Mouse (Mus musculus) forebrain, embryonic 10.5 days (tissue): Measurements from ENCODE around the gene Zwint. TPM values are rescaled to one million over a fixed set of nuclear protein-coding genes. Genes with fewer than 3 reads are reported as not detected.

ENCODE experiments used
- DNase-seq: peaks from one replicate; pipeline ENCODE4 v3.0.0-alpha.2; 2017; ENCODE audit warnings: low spot score; ENCODE audit errors: extremely low spot score
- H3K27ac ChIP-seq: fragments of 300-500 bp; sonication (generic); 2 replicates; pipeline ENCODE4 v1.5.1; 2016; ENCODE audit warnings: mild to moderate bottlenecking
- H3K27me3 ChIP-seq: fragments of 300-500 bp; sonication (generic); 2 replicates; pipeline ENCODE4 v1.6.1; 2016; ENCODE audit warnings: mild to moderate bottlenecking; ENCODE audit not compliant: poor library complexity, severe bottlenecking
- H3K36me3 ChIP-seq: fragments of 300-500 bp; sonication (generic); replicated peaks from 2 replicates; pipeline ENCODE4 v1.6.1; 2016; ENCODE audit warnings: mild to moderate bottlenecking, moderate library complexity
- H3K4me1 ChIP-seq: fragments of 300-500 bp; sonication (generic); 2 replicates; pipeline ENCODE4 v1.6.1; 2016
- H3K4me3 ChIP-seq: fragments of 300-500 bp; sonication (generic); 2 replicates; pipeline ENCODE4 v1.5.1; 2016; ENCODE audit warnings: mild to moderate bottlenecking, moderate library complexity
- H3K9me3 ChIP-seq: fragments of 300-500 bp; sonication (generic); 2 replicates; pipeline ENCODE4 v1.6.1; 2016; ENCODE audit warnings: mild to moderate bottlenecking, moderate library complexity
- WGBS: fragments of 180-500 bp; shearing (Covaris S2); methylation state at CpG from one replicate; pipeline ENCODE4 v1.1.7; 2016; 5-methylcytosine and 5-hydroxymethylcytosine counted together
- polyA plus RNA-seq: library from polyadenylated mRNA; unstranded; fragments of >200 nt; fragmentation: Nextera tagmentation; extraction: Ambion mirVana; gene quantifications from 2 replicates; pipeline ENCODE4 v1.2.1, GENCODE M21; 2016

Zwint gene
- 383 and 394 TPM in 2 replicates for polyA plus RNA-seq

- DNase-seq, result peak; percentile 93
- H3K27me3 ChIP-seq, result no peaks in the 10 kb centered on the region
- no peaks in the 10 kb centered on the region for H3K9me3 ChIP-seq
- 2% methylated on average over 36 of the region's 36 CpGs for WGBS
- peaks cover 36% of the 10 kb centered on the region for H3K36me3 ChIP-seq
- H3K4me1 ChIP-seq, result peaks cover 24% of the 10 kb centered on the region
- H3K27ac ChIP-seq, result peak within 1 kb of the TSS; percentile 92
- peak within 1 kb of the TSS; percentile 78 for H3K4me3 ChIP-seq
Measured at GRCm38 (mm10) chr10:72654270-72655016, at the start of gene Zwint. Gene Zwint (plus strand): TSS chr10:72654845.

DNA sequence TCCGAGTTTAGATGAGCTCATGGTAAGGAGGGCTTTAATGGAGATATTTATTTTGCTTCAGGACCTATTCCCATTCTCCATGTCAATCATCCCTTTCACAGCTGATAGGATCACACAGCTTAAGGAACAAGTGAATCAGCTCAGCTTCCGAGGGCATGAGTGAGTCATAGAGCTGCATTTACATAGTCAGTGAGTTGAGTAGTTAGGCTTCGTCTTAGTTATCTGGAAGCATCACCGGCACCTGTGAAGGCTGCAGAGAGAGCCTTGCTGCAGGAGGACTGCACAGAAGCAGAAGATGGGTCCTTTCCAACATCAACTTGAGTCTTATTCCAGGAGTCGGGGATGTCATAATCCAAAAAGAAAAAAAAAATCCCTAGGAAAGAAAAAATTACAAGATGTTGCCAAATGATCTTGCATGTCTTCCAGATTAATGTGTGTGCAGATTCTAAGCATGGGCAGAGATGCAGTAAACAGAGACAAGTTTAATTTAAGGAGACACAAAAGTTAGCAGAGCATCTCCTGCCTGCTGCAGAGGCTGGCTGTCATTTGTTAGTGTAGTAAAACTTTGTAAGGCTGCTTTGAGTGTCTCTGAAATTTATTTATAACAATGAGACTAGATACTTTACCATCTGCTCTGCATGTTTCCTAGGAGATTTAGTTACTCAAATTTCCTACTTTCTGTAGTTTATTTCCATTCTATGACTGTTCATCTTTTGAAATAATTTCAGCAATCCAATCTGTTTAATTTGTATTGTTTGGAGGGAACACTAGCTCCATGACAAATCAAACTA, 41.3 kb upstream of the Zwint start:
- Histone ChIP-seq H3K27me3 (no peaks in the 10 kb centered on the region), H3K4me3 (no peak overlapping the region), H3K36me3 (no peaks in the 10 kb centered on the region), H3K27ac (no peak overlapping the region), H3K9me3 (no peaks in the 10 kb centered on the region), H3K4me1 (no peaks in the 10 kb centered on the region)
- no peak for DNase-seq
- 90% methylated on average over 5 of the region's 5 CpGs for WGBS

GRCm38 (mm10) chr10:72616153-72616552, 38.5 kb upstream of the Zwint start:
- no peaks in the 10 kb centered on the region for H3K9me3 ChIP-seq
- H3K36me3 ChIP-seq, result no peaks in the 10 kb centered on the region
- H3K4me1 ChIP-seq, result no peaks in the 10 kb centered on the region
- no peaks in the 10 kb centered on the region for H3K27me3 ChIP-seq
- no peak for DNase-seq
- no peak overlapping the region for H3K4me3 ChIP-seq
- no peak overlapping the region for H3K27ac ChIP-seq
- WGBS, result 75% methylated on average over 2 of the region's 2 CpGs

DNA sequence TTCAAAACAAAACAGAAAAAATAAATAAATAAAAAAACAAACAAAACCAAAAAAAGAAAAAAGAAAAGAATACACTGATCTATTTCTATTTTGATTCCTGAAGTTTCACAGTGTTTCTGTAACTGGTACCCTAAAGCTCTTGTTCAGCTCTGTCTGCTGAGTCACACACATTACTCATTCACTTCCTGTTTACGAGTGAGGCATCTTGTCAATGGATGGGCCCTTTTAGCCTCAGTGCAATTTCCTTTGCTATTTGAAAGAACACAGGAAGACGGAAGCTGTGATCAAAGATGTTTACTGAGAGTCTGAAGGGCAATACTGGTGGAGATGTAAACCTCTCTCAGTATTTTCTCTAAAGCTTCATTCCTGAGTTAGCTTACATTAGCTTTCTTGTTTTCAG, 34.1 kb upstream of the Zwint start:
- H3K36me3 ChIP-seq, result no peaks in the 10 kb centered on the region
- H3K4me3 ChIP-seq, result no peak overlapping the region
- no peaks in the 10 kb centered on the region for H3K9me3 ChIP-seq
- no peak overlapping the region for H3K27ac ChIP-seq
- WGBS, result 78% methylated on average over 2 of the region's 2 CpGs
- no peak for DNase-seq
- H3K27me3 ChIP-seq, result no peaks in the 10 kb centered on the region
- no peaks in the 10 kb centered on the region for H3K4me1 ChIP-seq

DNA sequence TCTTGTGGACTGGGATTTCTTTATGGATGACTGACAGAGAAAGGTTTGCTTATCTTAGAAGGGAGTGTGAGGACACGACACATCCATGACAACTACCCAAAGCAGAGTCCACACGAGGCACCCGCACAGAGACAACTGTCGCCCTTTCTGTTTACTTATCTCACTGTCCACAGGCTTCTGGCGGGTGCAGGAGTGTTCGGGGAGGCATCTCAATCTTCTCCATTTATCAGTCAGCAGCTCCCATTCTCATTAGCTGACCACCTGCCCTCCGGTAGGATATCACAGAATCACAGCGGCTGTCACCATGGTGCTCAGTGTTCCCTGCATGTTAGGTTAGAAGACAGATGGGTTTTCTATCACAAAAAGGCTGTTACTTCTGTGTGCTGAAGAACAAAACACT, 31.1 kb upstream of the Zwint start:
- H3K4me1 ChIP-seq, result no peaks in the 10 kb centered on the region
- no peak overlapping the region for H3K4me3 ChIP-seq
- H3K27ac ChIP-seq, result no peak overlapping the region
- 86% methylated on average over 8 of the region's 8 CpGs for WGBS
- H3K9me3 ChIP-seq, result no peaks in the 10 kb centered on the region
- no peaks in the 10 kb centered on the region for H3K36me3 ChIP-seq
- DNase-seq, result no peak
- no peaks in the 10 kb centered on the region for H3K27me3 ChIP-seq

DNA sequence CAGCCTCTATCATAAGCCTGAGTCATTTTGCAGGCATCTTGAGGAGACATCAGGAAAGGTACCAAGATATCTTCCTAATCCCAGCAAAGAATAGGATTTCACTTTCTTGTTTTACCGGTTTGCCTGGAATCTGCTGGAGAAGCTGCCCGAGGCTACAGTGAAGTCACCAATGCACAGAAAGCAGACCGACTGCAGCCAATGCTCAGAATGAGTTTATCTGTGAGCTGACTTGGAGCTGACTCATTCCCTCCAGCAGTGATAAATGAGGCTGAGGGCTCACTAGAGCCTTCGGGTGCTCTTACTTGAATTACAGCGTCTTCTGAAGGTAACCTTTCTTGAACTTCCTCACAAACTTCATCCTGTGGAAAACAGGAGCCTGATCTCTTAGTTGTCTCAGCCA, 20.5 kb upstream of the Zwint start:
- WGBS, result 71% methylated on average over 5 of the region's 5 CpGs
- no peak for DNase-seq
- Histone ChIP-seq H3K27ac (no peak overlapping the region), H3K36me3 (no peaks in the 10 kb centered on the region), H3K4me1 (no peaks in the 10 kb centered on the region), H3K9me3 (no peaks in the 10 kb centered on the region), H3K27me3 (no peaks in the 10 kb centered on the region), H3K4me3 (no peak overlapping the region)

DNA sequence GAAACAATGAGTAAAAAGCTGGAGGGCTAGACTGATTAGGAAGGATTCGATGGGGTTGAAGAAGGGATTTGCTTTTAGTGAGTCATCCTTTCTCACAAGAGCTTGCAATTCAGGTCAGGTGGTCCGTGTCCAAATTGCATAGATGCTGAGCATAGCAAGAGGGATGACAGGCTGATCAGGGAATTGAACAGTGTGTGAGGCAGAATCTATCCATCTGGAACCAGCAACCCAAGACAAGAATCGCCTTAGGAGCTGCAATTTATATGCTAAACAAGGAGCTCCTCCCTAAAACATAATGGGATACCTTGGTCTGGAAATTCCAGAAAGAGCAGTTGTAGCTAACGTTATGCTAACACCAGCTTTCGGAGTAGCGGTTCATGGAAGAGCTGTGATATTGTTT, 3.8 kb upstream of the Zwint start:
- DNase-seq, result no peak
- H3K27ac ChIP-seq, result no peak overlapping the region
- WGBS, result 52% methylated on average over 6 of the region's 6 CpGs
- H3K27me3 ChIP-seq, result no peaks in the 10 kb centered on the region
- peaks cover 15% of the 10 kb centered on the region for H3K4me1 ChIP-seq
- H3K36me3 ChIP-seq, result no peaks in the 10 kb centered on the region
- no peaks in the 10 kb centered on the region for H3K9me3 ChIP-seq
- no peak overlapping the region for H3K4me3 ChIP-seq

DNA sequence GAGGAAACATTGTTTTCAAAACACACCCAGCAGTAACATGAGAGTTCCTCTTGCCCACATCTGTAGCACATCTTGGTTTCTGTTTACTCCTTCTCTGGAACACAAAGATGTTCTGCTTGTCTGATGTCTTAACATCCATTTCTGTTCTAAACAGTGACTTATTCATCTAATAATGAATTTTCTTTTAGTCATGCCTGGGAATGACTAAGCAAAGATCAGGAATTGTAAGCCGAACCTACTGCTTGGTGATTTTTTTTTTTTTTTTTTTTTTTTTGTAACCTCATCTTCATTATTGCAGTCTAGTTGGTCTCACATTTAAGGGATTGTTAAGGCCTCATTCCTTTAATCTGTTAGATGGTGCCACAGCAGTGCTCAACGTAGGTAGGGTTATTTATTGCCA, 848 bp upstream of the Zwint start:
- Histone ChIP-seq H3K36me3 (peaks cover 29% of the 10 kb centered on the region), H3K4me3 (peak overlapping the region; percentile 78), H3K9me3 (no peaks in the 10 kb centered on the region), H3K4me1 (peaks cover 24% of the 10 kb centered on the region), H3K27ac (peak overlapping the region; percentile 92), H3K27me3 (no peaks in the 10 kb centered on the region)
- WGBS, result 72% methylated on average over 2 of the region's 2 CpGs
- no peak for DNase-seq

GRCm38 (mm10) chr10:72655017-72655509, 418 bp downstream of the Zwint start:
- Histone ChIP-seq H3K27me3 (no peaks in the 10 kb centered on the region), H3K4me1 (peaks cover 24% of the 10 kb centered on the region), H3K9me3 (no peaks in the 10 kb centered on the region), H3K36me3 (peaks cover 42% of the 10 kb centered on the region), H3K27ac (peak overlapping the region; percentile 92), H3K4me3 (peak overlapping the region; percentile 78)
- DNase-seq, result peak; percentile 63
- WGBS, result 3% methylated on average over 15 of the region's 15 CpGs

DNA sequence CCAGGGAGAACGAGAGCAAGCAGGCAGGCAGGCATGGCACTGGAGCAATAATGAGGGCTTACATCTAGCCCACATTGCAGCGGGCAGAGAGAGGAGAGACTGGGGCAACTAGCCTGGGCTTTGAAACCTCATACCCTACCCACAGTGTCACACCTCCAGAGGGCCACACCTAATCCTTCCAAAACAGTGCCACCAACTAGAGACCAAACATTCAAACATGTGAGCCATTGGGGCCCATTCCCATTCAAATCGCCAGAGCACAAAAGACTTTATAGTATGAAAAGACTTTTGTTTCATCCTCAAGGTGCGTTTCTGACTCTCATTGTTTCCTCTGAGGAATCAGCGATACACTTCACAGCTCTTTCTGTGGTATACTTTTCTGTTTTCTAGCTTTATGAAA, 4.6 kb downstream of the Zwint start:
- 93% methylated on average over 5 of the region's 5 CpGs for WGBS
- peaks cover 82% of the 10 kb centered on the region for H3K36me3 ChIP-seq
- H3K4me1 ChIP-seq, result peaks cover 17% of the 10 kb centered on the region
- H3K27me3 ChIP-seq, result no peaks in the 10 kb centered on the region
- no peak overlapping the region for H3K27ac ChIP-seq
- no peaks in the 10 kb centered on the region for H3K9me3 ChIP-seq
- DNase-seq, result no peak
- no peak overlapping the region for H3K4me3 ChIP-seq

DNA sequence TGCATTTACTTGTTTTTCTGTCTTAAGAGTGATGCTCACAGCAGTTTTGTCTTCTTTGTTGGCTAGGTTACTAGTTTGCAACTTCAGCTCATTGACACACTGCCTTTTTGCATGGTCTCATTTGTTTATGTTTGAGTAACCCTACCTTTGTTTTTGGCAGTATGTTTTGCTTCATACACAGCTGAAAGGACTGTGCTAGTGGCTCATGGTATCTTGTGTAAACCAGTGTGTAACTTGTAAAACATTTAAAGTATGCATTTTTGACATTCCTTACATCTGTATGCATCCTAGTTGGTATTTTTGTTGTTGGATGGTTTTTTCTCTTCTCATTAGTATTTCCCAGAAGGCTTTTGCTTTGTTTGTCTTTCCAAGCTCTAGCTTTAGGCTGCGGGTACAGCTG, 5.7 kb downstream of the Zwint start:
- 93% methylated on average over 1 of the region's 1 CpGs for WGBS
- Histone ChIP-seq H3K4me1 (peaks cover 14% of the 10 kb centered on the region), H3K4me3 (no peak overlapping the region), H3K27me3 (no peaks in the 10 kb centered on the region), H3K27ac (no peak overlapping the region), H3K9me3 (no peaks in the 10 kb centered on the region), H3K36me3 (peaks cover 93% of the 10 kb centered on the region)
- no peak for DNase-seq

DNA sequence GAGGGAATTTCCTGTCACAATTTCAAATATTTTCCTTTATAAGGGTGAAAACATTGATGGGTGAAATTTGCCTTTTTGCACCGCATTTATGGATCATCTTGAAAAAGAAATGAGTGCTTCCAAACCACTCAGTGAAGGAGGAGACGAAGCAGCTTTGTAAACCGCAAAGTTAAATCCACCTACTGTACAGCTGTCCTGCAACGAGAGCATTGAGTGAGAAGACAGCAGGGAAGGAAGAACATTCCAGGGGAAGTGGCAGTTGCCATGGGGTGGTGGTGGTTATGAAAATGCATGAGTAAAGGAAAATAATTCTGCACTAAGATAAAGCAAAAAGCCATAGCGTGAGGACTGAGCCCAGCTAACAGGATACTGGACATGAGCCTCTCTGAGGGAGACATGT, 13.2 kb downstream of the Zwint start:
- Histone ChIP-seq H3K4me3 (no peak overlapping the region), H3K4me1 (no peaks in the 10 kb centered on the region), H3K36me3 (peaks cover 75% of the 10 kb centered on the region), H3K9me3 (no peaks in the 10 kb centered on the region), H3K27me3 (no peaks in the 10 kb centered on the region), H3K27ac (no peak overlapping the region)
- 94% methylated on average over 5 of the region's 5 CpGs for WGBS
- no peak for DNase-seq

DNA sequence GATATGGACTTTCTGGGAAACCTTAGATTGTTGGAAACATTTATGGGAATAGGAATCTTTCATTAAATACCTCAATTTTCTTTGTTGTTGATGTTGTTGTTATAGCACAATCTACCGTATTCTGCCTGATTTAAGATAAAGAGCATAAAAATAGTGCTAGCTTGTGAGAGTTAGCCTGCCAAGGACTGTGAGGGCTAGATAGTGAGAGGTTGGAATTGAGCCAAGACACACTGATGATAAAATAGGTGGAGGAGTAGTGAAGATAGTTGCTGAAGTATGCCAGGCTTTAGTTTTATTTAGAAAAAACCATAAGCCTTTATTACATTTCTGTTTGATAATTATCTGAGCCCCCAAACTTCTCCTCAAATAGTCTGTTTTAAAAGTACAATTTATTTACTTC, 14.4 kb downstream of the Zwint start:
- H3K4me1 ChIP-seq, result no peaks in the 10 kb centered on the region
- no peaks in the 10 kb centered on the region for H3K9me3 ChIP-seq
- H3K4me3 ChIP-seq, result no peak overlapping the region
- H3K27me3 ChIP-seq, result no peaks in the 10 kb centered on the region
- whole genome bisulfite sequencing, result 83% methylated on average over 1 of the region's 1 CpGs
- no peak overlapping the region for H3K27ac ChIP-seq
- peaks cover 73% of the 10 kb centered on the region for H3K36me3 ChIP-seq
- no peak for DNase-seq
